Mouse (Mus musculus): Measurements from ENCODE around the gene Eml6. TPM values are rescaled to one million over a fixed set of nuclear protein-coding genes. Genes with fewer than 3 reads are reported as not detected.

The Eml6 gene
- polyA plus RNA-seq, 2 experiments, result 0.09 to 0.55 TPM

DNA sequence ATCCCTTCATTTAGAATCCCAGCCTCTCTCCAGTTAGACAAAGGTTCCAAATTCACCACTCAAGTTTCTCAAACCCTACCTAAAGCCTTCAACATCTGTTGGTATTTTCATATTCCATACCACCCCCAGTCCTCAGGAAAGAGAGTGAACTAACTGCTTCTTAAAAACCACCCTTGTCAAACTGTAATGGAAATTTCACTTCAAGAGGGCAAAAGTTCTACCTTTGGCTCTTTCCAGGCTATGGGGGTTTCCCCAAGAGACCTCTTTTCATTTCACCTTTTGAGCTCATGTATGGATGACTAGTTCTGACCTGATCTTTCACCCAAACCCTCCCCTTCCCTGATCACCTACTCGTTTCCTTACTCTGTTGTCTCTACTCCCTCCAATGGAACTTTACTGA is 226.0 kb downstream of the Eml6 start:
- WGBS (ENCODE audit: insufficient replicate concordance), result 44% methylated on average over 1 of the region's 1 CpGs
- Histone ChIP-seq H3K4me1 (replicated peaks; ENCODE audit: control insufficient read depth in 2 of 2, insufficient read depth in 2 of 2, low read length in 1 of 2) (no peaks in the 10 kb centered on the region), H3K9ac (replicated peaks) (no peak overlapping the region), H3K4me3 (ENCODE audit: insufficient read depth in 1 of 2, low read depth in 2 of 2, low read length in 2 of 2) (no peak overlapping the region), H3K27me3 (ENCODE audit: control insufficient read depth, insufficient read depth, low read length) (no peaks in the 10 kb centered on the region; the same call in 1 of the 2 replicates), H3K4me2 (ENCODE audit: low read depth) (no peak overlapping the region), H3K9me3 (ENCODE audit: control insufficient read depth, low read length) (no peaks in the 10 kb centered on the region), H3K27ac (no peak overlapping the region), H3K36me3 (replicated peaks; ENCODE audit: control insufficient read depth, insufficient read depth, low read depth) (no peaks in the 10 kb centered on the region)
- ATAC-seq (ENCODE audit: insufficient read depth), result no peak
- DNase-seq (ENCODE audit: low read depth in 3 of 3, low spot score in 3 of 3), result no peak
- TF ChIP-seq EP300 (IDR thresholded peaks at IDR 0.05; ENCODE audit: low read depth) (no peak), CTCF (IDR thresholded peaks at IDR 0.05; ENCODE audit: low read depth) (no peak)

DNA sequence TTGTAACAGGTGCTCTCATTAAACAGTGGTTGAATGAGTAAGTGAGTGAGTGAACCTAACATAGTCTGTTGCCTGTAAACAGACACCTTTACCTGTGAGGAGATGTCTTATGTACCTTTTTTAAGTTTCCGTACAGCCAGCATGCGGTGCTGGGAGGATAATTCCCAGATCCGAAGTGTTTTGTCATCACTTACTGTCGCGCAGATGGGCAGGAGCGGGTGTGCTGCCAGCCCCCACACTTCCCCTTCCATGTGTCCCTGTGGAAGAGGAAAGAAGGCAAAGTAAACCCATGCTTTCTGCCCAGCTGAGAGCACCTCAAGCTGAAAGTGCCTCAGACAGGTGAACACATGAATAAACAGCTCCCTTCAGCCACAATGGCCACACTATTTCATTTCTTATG is 230.7 kb downstream of the Eml6 start:
- Histone ChIP-seq H3K4me2 (ENCODE audit: low read depth) (no peak overlapping the region), H3K9ac (replicated peaks) (no peak overlapping the region), H3K36me3 (replicated peaks; ENCODE audit: control insufficient read depth, insufficient read depth, low read depth) (no peaks in the 10 kb centered on the region), H3K4me3 (ENCODE audit: insufficient read depth in 1 of 2, low read depth in 2 of 2, low read length in 2 of 2) (no peak overlapping the region), H3K27ac (no peak overlapping the region), H3K27me3 (ENCODE audit: control insufficient read depth, insufficient read depth, low read length) (no peaks in the 10 kb centered on the region; the same call in 1 of the 2 replicates), H3K9me3 (ENCODE audit: control insufficient read depth, low read length) (no peaks in the 10 kb centered on the region), H3K4me1 (replicated peaks; ENCODE audit: control insufficient read depth in 2 of 2, insufficient read depth in 2 of 2, low read length in 1 of 2) (no peaks in the 10 kb centered on the region; a peak in 1 of 4 replicates)
- 80% methylated on average over 6 of the region's 6 CpGs for WGBS (ENCODE audit: insufficient replicate concordance)
- TF ChIP-seq EP300 (IDR thresholded peaks at IDR 0.05; ENCODE audit: low read depth) (no peak), CTCF (IDR thresholded peaks at IDR 0.05; ENCODE audit: low read depth) (no peak)
- no peak for DNase-seq (ENCODE audit: low read depth in 3 of 3, low spot score in 3 of 3)
- ATAC-seq (ENCODE audit: insufficient read depth), result no peak

DNA sequence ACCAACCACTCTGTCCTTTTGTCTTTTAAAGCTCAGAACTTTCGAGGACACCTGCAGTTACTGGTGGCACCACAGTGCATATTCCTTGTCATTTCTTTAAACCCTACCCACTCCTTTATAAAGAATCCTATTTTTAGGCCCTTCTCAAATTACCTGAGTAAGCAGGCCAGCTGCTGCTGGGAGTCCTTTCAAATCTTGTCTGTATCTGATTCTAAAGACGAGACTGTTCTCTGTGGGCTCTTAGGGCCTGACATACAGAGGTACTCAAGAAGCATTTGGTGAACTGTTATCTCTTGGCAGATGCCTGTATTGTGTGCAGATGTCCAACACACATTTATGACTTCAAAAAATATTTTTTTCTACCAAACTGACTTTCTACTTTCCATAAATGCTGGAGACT is 231.4 kb downstream of the Eml6 start:
- H3K9me3 ChIP-seq (ENCODE audit: control insufficient read depth, low read length), result no peaks in the 10 kb centered on the region
- H3K4me1 ChIP-seq (replicated peaks; ENCODE audit: control insufficient read depth in 2 of 2, insufficient read depth in 2 of 2, low read length in 1 of 2), result no peaks in the 10 kb centered on the region; a peak in 1 of 4 replicates
- 21% methylated on average over 2 of the region's 2 CpGs for WGBS (ENCODE audit: insufficient replicate concordance)
- no peak overlapping the region for H3K4me2 ChIP-seq (ENCODE audit: low read depth)
- DNase-seq (ENCODE audit: low read depth in 3 of 3, low spot score in 3 of 3) (no peak), ATAC-seq (ENCODE audit: insufficient read depth) (no peak)
- H3K4me3 ChIP-seq (ENCODE audit: insufficient read depth in 1 of 2, low read depth in 2 of 2, low read length in 2 of 2), result no peak overlapping the region
- H3K9ac ChIP-seq (replicated peaks), result no peak overlapping the region
- H3K27ac ChIP-seq, result no peak overlapping the region
- no peaks in the 10 kb centered on the region; the same call in 1 of the 2 replicates for H3K27me3 ChIP-seq (ENCODE audit: control insufficient read depth, insufficient read depth, low read length)
- TF ChIP-seq EP300 (IDR thresholded peaks at IDR 0.05; ENCODE audit: low read depth) (no peak), CTCF (IDR thresholded peaks at IDR 0.05; ENCODE audit: low read depth) (no peak)
- H3K36me3 ChIP-seq (replicated peaks; ENCODE audit: control insufficient read depth, insufficient read depth, low read depth), result no peaks in the 10 kb centered on the region

DNA sequence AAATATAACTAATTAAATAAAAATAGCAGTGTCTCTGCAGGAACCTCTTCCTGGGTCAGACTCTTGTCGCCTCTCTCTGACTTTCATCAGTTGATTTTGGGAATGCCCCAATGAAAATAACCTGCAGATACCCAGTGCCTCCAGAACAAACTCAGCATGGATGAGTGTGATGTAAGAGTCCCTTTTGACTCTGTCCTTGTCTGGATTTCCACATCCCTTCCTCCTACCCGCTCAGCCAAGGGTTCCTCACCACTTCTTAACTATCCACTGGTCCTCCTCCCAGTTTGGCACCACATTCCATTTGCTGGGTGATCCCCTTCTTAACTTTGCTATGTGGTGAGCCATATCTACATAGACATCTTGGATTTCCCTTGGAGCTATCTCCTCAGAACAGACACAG is 235.0 kb downstream of the Eml6 start:
- Histone ChIP-seq H3K4me3 (ENCODE audit: insufficient read depth in 1 of 2, low read depth in 2 of 2, low read length in 2 of 2) (no peak overlapping the region), H3K36me3 (replicated peaks; ENCODE audit: control insufficient read depth, insufficient read depth, low read depth) (no peaks in the 10 kb centered on the region), H3K9ac (replicated peaks) (no peak overlapping the region), H3K27me3 (ENCODE audit: control insufficient read depth, insufficient read depth, low read length) (no peaks in the 10 kb centered on the region; the same call in 1 of the 2 replicates), H3K4me2 (ENCODE audit: low read depth) (no peak overlapping the region), H3K9me3 (ENCODE audit: control insufficient read depth, low read length) (no peaks in the 10 kb centered on the region), H3K27ac (no peak overlapping the region), H3K4me1 (replicated peaks; ENCODE audit: control insufficient read depth in 2 of 2, insufficient read depth in 2 of 2, low read length in 1 of 2) (peaks cover 0 to 5% of the 10 kb centered on the region in 2 experiments; a peak in 2 of 4 replicates)
- 52% methylated on average over 2 of the region's 2 CpGs for WGBS (ENCODE audit: insufficient replicate concordance)
- DNase-seq (ENCODE audit: low read depth in 3 of 3, low spot score in 3 of 3) (no peak), ATAC-seq (ENCODE audit: insufficient read depth) (peak; percentile 19; the same call in 1 of the 2 replicates)
- no peak for TF ChIP-seq CTCF (IDR thresholded peaks at IDR 0.05; ENCODE audit: low read depth)
- TF ChIP-seq EP300 (IDR thresholded peaks at IDR 0.05; ENCODE audit: low read depth), result no peak

DNA sequence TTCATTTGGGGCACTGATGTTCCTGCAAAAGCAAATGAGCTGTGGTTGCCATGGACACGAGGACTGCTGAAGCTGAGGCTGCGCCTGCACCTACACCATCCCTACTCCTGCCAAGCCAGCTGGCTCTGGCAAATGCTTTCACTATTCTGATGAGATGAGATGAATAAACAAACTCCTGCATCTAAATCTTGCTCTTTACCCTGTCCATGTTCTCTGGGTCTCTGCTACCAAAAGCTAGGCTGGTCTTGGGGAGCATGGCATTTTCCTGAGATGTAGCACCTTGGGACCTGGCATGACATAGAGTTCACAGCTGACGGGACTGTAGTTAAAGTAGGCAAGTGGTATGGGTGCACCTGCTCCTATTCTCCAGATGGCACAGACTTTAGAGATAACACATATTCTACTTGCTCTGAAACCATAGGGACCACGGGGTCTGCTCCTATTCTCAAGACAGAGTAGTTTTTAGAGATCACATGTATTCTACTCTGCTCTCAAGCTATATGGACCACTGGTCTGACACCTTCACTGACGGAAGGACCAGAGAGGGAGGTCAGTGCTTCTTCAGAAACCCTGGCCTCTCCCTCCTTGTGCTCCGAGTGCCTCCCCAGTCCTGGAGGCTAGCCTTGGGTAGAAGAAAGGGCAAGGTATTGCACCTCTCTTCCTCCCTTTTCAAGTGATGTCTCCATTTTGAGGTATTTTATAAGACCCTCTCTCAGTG is 236.8 kb downstream of the Eml6 start:
- no peak overlapping the region for H3K4me3 ChIP-seq (ENCODE audit: insufficient read depth in 1 of 2, low read depth in 2 of 2, low read length in 2 of 2)
- DNase-seq (ENCODE audit: low read depth in 3 of 3, low spot score in 3 of 3) (no peak), ATAC-seq (ENCODE audit: insufficient read depth) (peak; percentile 34; the same call in 1 of the 2 replicates)
- H3K9ac ChIP-seq (replicated peaks), result no peak overlapping the region
- H3K27ac ChIP-seq, result no peak overlapping the region
- 56% methylated on average over 6 of the region's 6 CpGs for WGBS (ENCODE audit: insufficient replicate concordance)
- H3K4me2 ChIP-seq (ENCODE audit: low read depth), result no peak overlapping the region
- no peaks in the 10 kb centered on the region for H3K36me3 ChIP-seq (replicated peaks; ENCODE audit: control insufficient read depth, insufficient read depth, low read depth)
- no peak for TF ChIP-seq CTCF (IDR thresholded peaks at IDR 0.05; ENCODE audit: low read depth)
- TF ChIP-seq EP300 (IDR thresholded peaks at IDR 0.05; ENCODE audit: low read depth), result no peak
- H3K4me1 ChIP-seq (replicated peaks; ENCODE audit: control insufficient read depth in 2 of 2, insufficient read depth in 2 of 2, low read length in 1 of 2), result peaks cover 0 to 5% of the 10 kb centered on the region in 2 experiments; a peak in 2 of 4 replicates
- no peaks in the 10 kb centered on the region for H3K27me3 ChIP-seq (ENCODE audit: control insufficient read depth, insufficient read depth, low read length)
- H3K9me3 ChIP-seq (ENCODE audit: control insufficient read depth, low read length), result no peaks in the 10 kb centered on the region
